Mouse (Mus musculus) brain, adult 2 months (tissue): ENCODE data around the gene Hexim2.

Source experiments
- DNase-seq: peaks from one replicate; pipeline ENCODE4 v3.0.0; 2011; ENCODE audit warnings: low read depth, low spot score

The Hexim2 gene

DNA sequence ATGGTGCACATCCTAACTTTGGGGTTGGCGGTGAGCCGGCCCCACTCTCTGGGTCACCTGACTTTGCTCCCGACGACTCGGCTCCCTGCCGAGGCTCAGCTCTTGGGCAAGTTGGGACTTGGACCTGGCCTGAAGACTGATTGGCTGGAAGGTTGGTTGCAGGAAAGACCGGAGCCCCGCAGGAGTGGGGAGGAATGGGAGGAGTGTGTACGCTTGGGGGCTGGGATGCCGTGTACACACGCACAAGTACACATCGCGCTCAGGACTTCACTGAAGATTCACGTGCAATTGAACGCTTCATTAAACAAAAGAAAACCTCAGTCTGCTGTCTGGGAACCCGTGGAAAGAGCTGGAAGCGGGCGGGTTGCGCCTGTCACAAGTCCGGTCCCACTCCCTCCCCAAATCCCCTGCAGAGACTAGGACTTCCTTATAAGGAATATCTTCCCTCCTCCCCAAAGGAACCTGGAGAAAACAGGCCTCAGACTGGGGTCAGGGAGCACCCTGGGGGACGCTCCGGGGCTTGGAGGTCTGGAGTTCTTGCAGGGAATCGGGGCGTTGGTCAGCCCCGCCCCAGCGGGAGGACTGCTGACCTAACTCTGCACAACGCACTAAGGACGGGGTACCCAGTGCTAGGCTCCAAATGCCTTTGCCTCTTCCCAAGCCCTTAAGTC, 20.2 kb upstream of the Hexim2 start:
- DNase-seq: no peak

GRCm38 (mm10) chr11:103112552-103112912, 19.7 kb upstream of the Hexim2 start:
- DNase-seq: no peak

- DNase-seq: no peak
Measured at GRCm38 (mm10) chr11:103113005-103113404, 19.2 kb upstream of the Hexim2 start.

DNA sequence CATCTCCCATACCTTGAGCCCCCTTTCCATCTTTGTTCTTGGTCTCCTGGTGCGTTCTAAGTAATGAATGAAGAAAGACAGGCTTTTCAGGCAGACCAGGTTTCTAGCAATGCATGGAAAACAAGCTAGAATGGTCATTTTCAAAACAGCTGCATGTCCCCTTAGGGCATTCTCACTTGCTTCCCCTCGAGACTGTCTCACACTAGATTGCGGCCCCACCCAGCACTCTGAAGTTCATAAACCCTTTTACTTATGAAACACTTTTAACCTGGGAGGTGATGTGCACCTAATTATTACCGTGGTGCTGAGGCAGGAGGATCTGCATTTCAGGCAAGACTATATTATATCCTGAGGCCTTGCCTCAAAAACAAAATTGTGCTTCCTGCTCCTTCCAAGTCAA, 18.5 kb upstream of the Hexim2 start:
- DNase-seq: no peak

GRCm38 (mm10) chr11:103114270-103114943, 17.8 kb upstream of the Hexim2 start:
- DNase-seq: no peak

DNA sequence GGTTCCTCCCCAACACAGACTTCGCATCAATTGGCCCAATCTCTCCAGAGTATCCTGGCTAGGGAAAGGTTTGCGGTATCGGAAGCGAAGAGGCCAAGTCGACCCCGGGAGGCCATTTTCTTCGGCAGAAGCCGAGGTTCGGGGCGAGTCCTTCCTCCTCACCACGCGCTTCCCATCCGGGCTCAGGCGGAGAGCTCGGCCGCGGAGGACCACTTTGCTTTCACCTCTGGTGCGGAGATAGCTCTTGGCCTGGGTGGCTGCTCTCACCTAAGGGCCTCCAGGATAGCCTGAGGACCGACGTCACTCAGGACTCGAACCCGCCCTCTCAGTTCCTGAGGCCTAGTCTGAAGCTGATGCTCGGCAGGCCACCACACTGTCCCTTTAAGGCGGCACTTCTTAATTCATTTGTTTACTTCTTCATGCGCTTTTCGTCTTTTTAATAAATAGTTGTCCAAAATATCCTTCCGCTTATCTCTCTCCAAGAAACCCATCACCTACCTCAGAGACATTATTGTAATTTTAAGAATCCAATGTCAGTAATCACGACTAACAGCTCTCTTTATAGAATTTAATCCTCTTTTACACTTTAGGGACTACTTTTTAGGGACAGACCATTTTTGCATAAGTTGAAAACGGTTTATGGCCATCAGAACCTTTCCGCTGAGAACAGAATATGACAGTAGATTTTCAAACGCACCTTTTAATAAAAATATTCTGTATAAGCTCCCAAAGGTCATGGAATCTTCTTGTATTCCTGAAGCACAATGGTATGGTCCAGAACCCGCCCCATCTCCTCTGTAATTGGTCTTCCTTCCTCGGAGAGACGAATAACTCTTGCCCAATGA, 16.8 kb upstream of the Hexim2 start:
- peak; percentile 98 for DNase-seq

DNA sequence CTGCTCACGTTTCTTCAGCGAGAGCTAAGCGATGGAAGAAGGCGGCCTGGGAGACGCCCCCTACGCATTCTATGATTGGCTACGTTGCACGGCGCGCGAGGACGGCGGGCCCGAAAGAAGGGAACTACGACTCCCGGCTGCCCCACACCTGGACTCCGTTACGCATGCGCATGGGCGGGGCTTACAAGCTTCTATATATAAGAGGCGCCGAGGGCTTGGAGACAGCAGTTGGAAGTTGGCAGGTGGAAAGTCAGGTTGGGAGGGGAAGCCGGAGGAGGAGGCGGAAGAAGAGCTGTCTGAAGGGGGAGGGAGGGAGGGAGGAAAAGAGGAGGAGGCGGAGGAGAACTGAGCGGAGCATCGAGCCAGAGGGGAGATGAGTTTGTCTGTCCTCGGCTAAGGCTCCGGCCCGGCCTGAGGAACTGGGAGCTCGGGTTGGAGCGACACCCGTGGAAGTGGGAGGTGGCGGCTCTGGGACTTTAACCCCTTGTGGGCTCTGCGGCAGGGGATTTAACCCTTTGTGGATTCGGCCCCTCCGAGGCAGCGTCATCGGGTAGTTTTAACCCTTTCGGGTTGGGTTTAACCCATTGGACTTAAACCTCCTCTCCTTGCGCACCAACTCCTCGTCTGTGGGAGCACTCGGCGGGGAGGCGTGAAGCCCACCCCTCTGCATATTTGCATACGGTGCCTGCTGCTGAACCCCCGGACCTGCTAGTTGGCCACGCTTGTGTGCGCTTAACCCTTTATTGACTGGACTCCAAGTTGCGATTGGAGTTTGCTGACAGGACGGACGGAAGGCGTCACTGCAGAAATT, 16.0 kb upstream of the Hexim2 start, which contains the start of gene Hexim1:
Gene Hexim1, plus strand, starts transcription at position 224 of the 811 bp plus-strand sequence.
- peak; percentile 100 for DNase-seq

GRCm38 (mm10) chr11:103116959-103117590, 15.2 kb upstream of the Hexim2 start:
- DNase-seq: peak; percentile 92

DNA sequence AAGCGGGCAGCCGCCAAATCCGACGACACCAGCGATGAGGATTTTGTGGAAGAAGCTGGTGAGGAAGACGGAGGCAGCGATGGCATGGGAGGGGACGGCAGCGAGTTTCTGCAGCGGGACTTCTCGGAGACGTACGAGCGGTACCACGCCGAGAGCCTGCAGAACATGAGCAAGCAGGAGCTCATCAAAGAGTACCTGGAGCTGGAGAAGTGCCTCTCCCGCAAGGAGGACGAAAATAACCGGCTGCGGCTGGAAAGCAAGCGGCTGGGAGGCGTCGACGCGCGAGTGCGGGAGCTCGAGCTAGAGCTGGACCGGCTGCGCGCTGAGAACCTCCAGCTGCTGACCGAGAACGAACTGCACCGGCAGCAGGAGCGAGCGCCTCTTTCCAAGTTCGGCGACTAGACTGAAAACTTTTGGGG, 14.6 kb upstream of the Hexim2 start:
- peak; percentile 69 for DNase-seq

- no peak for DNase-seq
Measured at GRCm38 (mm10) chr11:103118866-103119265, 13.4 kb upstream of the Hexim2 start.

DNA sequence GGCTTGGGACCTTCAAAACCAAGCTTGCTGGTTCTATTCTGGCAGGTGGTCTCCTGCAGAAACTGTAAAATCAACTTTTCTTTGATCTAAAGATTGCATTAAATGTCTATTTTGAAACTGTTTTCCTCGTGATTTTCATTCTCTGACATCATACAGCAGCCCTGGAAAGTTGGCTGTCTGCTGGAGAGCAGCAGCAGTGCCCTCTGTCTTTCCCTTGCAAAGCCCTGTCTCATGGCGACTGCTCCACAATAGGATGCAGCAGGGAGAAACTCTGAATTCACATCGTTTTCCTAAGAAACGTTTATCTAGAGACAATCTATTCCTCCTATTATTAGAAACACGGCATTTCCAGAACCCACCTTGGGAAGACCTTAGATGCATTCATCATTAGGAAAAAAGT, 12.6 kb upstream of the Hexim2 start:
- peak; percentile 61 for DNase-seq

- DNase-seq: peak; percentile 48
Measured at GRCm38 (mm10) chr11:103120315-103120714, 11.9 kb upstream of the Hexim2 start.

- DNase-seq: peak; percentile 100
Measured at GRCm38 (mm10) chr11:103132576-103133455, 587 bp downstream of the Hexim2 start.

GRCm38 (mm10) chr11:103133456-103134185, 1.4 kb downstream of the Hexim2 start:
- DNase-seq: peak; percentile 58

- peak; percentile 77 for DNase-seq
Measured at GRCm38 (mm10) chr11:103134221-103134620, 2.0 kb downstream of the Hexim2 start.

- no peak for DNase-seq
Measured at GRCm38 (mm10) chr11:103136039-103136577, 3.9 kb downstream of the Hexim2 start.

- DNase-seq: peak; percentile 11
Measured at GRCm38 (mm10) chr11:103139951-103140762, 7.9 kb downstream of the Hexim2 start.

DNA sequence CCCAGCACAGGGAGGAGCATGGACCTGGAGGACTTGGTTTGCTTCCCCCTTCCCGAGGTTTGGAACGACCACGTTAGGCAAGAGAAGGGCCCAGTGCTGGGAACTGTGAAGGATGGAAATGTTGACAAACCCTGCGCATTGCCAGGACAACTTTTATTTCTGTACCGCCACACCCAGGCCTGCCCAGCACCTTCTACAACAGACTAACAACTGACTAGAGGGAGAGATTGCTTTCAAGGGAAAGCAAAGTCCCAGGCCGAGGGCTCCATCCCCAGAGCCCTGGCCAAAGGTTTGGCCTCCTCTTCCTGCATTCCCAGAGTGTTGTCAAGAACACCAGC, 8.5 kb downstream of the Hexim2 start:
- DNase-seq: no peak
